Mouse (Mus musculus) layer of hippocampus, adult 18-20 months (tissue): ENCODE measurements around the gene Acan. TPM values are rescaled to one million over a fixed set of nuclear protein-coding genes. Genes with fewer than 3 reads are reported as not detected.
A peak's percentile ranks its signal among the peaks of the same experiment; 100 is the strongest.

Experiments used
- DNase-seq, 2 experiments: peaks; one replicate each; pipeline ENCODE4 v3.0.0; 2022; ENCODE audit warnings: low spot score in 2 of 2
- long read RNA-seq: library from polyadenylated mRNA; stranded (forward); transcript quantifications from one replicate; pipeline ENCODE4 v2.0.0, GENCODE M21; 2021
- total RNA-seq, 2 experiments: library from RNA; stranded (reverse); gene quantifications; 2 replicates each; pipeline ENCODE4 v1.2.3; 2021

The Acan gene
- total RNA-seq = 1 to 10 TPM; 2.7 to 2.8 TPM
- long read RNA-seq, full-length matches to known transcripts = 1 of 3 reads
- long read RNA-seq, partial matches to known transcripts = 1 of 3 reads
- long read RNA-seq, other reads (novel, unspliced or antisense) = 1 of 3 reads

- no peak for DNase-seq
These were observed at the start of gene Acan for GRCm38 (mm10) chr7:79053383-79053889. Gene Acan, plus strand, starts transcription at chr7:79053483.

- DNase-seq = peak in 1 of 2 experiments; percentile 30
These were observed 31.9 kb upstream of the Acan start for GRCm38 (mm10) chr7:79021293-79021905.

- no peak for DNase-seq
These were observed 24.1 kb upstream of the Acan start for GRCm38 (mm10) chr7:79029138-79029537.

- no peak for DNase-seq
These were observed 19.5 kb upstream of the Acan start for GRCm38 (mm10) chr7:79033745-79034144.

- DNase-seq = no peak
These were observed 18.8 kb upstream of the Acan start for GRCm38 (mm10) chr7:79034521-79034920.

- no peak for DNase-seq
These were observed 1.2 kb upstream of the Acan start for GRCm38 (mm10) chr7:79052081-79052480.

- DNase-seq = no peak
These were observed 531 bp upstream of the Acan start for GRCm38 (mm10) chr7:79052521-79053382.

GRCm38 (mm10) chr7:79054111-79054510, 828 bp downstream of the Acan start:
- no peak for DNase-seq

- DNase-seq = no peak
These were observed 5.3 kb downstream of the Acan start for GRCm38 (mm10) chr7:79058546-79058945.

- no peak for DNase-seq
These were observed 14.2 kb downstream of the Acan start for GRCm38 (mm10) chr7:79067466-79067865.

- no peak for DNase-seq
These were observed 14.9 kb downstream of the Acan start for GRCm38 (mm10) chr7:79068231-79068630.

- DNase-seq = no peak
These were observed 25.9 kb downstream of the Acan start for GRCm38 (mm10) chr7:79079212-79079611.

- DNase-seq = peak; percentile 24 to 81
These were observed 27.5 kb downstream of the Acan start for GRCm38 (mm10) chr7:79080572-79081399.

GRCm38 (mm10) chr7:79089111-79089510, 35.8 kb downstream of the Acan start:
- DNase-seq = peak in 1 of 2 experiments; percentile 38

GRCm38 (mm10) chr7:79096492-79096891, 43.2 kb downstream of the Acan start:
- DNase-seq = no peak

- no peak for DNase-seq
These were observed 60.6 kb downstream of the Acan start for GRCm38 (mm10) chr7:79113848-79114247.

- peak; percentile 53 to 82 for DNase-seq
These were observed 70.2 kb downstream of the Acan start for GRCm38 (mm10) chr7:79123465-79123864.

GRCm38 (mm10) chr7:79129883-79130282, 76.6 kb downstream of the Acan start:
- DNase-seq = no peak

GRCm38 (mm10) chr7:79130385-79130784, 77.1 kb downstream of the Acan start:
- DNase-seq = no peak

GRCm38 (mm10) chr7:79130843-79131444, 77.7 kb downstream of the Acan start, which contains the start of gene Hapln3:
Gene Hapln3, minus strand, starts transcription at chr7:79131018.
- DNase-seq = no peak

GRCm38 (mm10) chr7:79133391-79133790, 80.1 kb downstream of the Acan start:
- no peak for DNase-seq
